Mouse (Mus musculus): Measurements from ENCODE around the gene 1110059E24Rik.

GRCm38 (mm10) chr19:21601541-21602101 lies 51.2 kb downstream of the 1110059E24Rik start:
- TF ChIP-seq CTCF (IDR thresholded peaks at IDR 0.05) (no peak), EP300 (IDR thresholded peaks at IDR 0.05) (no peak)

Measured in lung, postnatal 0 days (tissue).